Mouse (Mus musculus): ENCODE data around the gene Hist1h2bq.
"Not testable (repeated sequence)": the region's sequence is repeated elsewhere in the genome, so short reads cannot be mapped to it uniquely, and the experiment has no call there.

Hist1h2bq gene

DNA sequence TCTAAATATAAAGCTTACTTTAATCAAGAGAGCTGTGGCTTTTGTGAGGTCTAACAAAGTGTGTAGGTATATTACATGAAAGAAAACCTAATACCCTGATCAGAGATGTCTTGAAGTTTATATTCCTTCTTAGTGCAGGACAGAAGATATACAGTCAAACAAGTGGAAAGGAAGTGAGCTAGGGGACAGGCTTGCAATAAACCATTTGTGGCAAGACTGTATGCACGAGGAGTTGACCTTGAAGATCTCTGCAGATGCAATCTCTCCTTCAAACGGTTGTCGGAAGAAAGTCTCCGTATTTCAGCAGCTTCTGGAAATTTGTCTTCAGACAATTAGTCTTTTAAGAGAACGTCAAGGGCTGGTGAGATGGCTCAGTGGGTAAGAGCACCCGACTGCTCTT is 20.1 kb downstream of the Hist1h2bq start:
- in situ Hi-C loops (cut with MboI, MseI), result loop anchor here (5.0 kb wide), 1 partner anchor 43 kb away; no protein-coding TSS in a partner anchor

DNA sequence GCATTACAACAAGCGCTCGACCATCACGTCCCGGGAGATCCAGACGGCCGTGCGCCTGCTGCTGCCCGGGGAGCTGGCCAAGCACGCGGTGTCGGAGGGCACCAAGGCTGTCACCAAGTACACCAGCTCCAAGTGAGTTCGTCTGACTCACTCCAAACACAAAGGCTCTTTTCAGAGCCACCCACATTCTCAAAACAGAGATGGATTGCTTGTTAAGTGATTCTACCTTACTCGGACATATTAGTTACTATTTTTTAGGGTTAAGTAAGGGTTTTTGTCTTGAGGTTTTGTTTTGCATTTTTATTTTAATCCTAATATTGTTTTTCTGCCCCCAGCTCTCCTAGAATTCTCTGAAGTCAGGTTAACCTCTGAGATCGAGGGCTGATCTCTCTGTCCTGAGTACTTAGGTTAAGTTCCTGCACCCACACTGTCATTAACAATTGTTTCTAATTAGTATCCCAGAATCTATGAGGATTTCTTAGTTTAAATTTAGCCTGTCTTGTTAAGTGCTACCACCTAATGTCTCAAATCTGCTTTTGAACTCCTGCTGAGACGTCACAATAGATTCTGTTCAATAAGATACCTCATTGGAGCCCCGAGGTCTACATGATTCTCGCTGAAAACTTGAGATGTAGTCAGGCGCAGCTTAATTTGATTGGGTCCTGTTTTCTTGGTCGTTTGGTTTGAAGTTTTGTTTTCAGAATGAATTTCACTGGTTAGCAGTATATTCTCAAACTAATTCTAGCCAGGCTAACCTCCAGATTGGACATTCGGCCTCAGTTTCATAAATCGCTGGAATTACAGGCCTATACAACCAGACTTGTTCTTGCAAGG is 22.0 kb downstream of the Hist1h2bq start:
- in situ Hi-C loops (cut with MboI, MseI), result loop anchor here (5.0 kb wide), 1 partner anchor 41 kb away; no protein-coding TSS in a partner anchor

DNA sequence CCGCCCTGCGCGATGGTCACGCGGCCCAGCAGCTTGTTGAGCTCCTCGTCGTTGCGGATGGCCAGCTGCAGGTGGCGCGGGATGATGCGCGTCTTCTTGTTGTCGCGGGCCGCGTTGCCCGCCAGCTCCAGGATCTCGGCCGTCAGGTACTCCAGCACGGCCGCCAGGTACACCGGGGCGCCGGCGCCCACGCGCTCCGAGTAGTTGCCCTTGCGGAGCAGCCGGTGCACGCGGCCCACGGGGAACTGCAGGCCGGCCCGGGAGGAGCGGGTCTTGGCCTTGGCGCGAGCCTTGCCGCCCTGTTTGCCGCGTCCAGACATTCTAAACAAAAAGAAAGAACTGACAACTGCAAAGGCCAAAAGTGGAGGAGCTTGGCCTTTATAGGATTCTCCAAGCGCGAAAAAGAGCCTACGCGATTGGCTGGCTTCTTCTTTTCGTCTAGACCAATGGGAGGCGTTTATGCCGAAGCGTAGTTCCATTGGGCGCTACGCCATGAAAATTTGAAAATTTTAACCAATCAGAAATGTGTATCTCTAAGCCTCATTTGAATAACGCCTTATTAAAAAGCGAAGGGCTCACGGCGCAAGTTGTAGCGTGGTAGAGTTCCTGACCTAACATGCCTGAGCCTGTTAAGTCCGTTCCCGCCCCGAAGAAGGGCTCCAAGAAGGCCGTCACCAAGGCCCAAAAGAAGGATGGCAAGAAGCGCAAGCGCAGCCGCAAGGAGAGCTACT is 22.9 kb downstream of the Hist1h2bq start, which contains the start of the genes Hist1h2an and Hist1h2bp:
Gene Hist1h2an (minus strand): TSS at position 320 of the 731 bp plus-strand sequence.
Gene Hist1h2bp (plus strand): TSS at position 563 of the 731 bp plus-strand sequence.
- in situ Hi-C loops (cut with MboI, MseI), result loop anchor here (5.0 kb wide), 1 partner anchor 40 kb away; no protein-coding TSS in a partner anchor

DNA sequence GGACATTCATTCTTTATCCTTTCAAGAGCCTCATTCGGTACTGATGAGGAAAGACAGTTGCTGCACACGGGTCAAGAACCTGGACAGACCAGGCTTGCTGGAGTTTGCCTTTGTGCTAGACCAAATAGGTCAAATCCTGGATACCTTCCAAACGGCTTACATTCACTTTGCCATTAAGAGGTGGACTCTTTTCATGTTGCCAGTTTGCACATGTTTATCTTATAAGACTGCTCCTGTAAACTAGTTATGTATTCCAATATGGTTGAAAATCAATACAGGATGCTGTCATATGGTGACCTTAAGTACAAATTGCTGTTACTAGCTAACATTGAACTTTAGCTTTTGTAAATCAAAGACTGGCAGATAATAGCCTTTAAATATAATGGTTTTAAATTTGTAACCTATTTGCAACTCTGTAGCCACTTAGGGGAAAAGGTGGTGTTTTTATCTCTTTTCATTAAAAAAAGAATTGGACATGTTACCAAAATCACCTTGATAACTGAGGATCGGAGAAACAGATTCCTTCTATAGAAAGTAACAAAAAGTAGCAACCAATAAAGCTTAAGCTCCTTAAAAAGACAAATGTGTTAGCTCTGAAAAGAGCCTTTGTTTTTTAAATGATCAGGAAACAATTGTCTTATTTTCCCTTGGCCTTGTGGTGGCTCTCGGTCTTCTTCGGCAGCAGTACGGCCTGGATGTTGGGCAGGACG is 23.7 kb downstream of the Hist1h2bq start:
- in situ Hi-C loops (cut with MboI, MseI), result loop anchor here (5.0 kb wide), 1 partner anchor 39 kb away; no protein-coding TSS in a partner anchor

DNA sequence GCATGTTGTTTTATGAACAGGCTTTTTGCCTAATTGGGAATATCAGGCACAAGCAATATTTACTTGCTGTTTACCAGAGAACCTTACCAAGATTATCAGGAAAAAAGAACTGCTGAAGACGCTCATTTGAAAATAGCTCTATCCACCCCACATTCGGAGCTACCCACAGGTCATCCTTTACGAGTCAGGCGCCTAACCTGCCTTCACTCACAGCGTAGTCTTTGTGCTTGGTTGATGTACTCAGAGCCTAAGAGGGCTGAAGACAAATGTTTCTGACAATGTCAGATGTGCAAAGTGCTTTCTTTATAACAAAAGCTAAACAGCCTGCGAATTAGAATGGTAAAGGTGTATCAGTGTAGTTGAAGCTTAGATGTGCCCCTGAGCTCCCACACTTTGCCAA is 25.7 kb downstream of the Hist1h2bq start:
- in situ Hi-C loops (cut with MboI, MseI), result no loop called here

DNA sequence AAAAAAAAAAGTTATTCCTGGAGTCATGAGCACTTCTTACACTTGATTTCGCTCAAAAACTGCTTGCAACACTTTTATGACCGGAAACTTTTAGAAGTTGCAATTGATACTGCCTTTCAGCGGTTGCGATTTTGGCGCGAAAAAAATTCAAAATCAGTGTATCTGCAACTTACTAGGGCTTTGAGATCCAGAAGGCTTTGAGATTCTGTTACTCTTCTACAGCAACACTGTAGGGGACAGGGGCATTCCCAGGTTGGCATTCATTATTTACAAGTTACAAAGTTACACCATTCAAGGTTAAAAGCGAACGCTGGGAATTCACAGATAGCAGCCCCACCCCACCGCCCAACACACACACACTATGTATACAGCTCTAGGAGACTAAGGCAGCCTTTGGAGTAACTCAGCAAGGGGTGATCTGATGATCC is 26.2 kb downstream of the Hist1h2bq start:
- in situ Hi-C loops (cut with MboI, MseI), result no loop called here

DNA sequence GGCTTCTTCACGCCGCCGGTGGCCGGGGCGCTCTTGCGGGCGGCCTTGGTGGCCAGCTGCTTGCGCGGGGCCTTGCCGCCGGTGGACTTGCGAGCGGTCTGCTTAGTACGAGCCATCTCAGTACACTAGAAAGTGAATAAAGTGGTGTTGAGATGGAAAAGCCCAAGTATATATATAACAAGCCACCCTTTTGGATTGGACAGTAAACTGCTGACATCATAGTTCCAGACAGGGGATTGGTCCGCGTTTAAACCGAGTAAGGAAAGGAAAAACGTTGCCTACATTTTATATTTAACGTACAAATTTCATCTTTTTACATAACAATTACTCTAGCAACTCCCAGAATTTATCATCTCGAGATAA is 26.8 kb downstream of the Hist1h2bq start, which contains the start of gene Hist1h3i:
Gene Hist1h3i (minus strand): TSS at position 116 of the 363 bp plus-strand sequence.
- in situ Hi-C loops (cut with MboI, MseI), result no loop called here

DNA sequence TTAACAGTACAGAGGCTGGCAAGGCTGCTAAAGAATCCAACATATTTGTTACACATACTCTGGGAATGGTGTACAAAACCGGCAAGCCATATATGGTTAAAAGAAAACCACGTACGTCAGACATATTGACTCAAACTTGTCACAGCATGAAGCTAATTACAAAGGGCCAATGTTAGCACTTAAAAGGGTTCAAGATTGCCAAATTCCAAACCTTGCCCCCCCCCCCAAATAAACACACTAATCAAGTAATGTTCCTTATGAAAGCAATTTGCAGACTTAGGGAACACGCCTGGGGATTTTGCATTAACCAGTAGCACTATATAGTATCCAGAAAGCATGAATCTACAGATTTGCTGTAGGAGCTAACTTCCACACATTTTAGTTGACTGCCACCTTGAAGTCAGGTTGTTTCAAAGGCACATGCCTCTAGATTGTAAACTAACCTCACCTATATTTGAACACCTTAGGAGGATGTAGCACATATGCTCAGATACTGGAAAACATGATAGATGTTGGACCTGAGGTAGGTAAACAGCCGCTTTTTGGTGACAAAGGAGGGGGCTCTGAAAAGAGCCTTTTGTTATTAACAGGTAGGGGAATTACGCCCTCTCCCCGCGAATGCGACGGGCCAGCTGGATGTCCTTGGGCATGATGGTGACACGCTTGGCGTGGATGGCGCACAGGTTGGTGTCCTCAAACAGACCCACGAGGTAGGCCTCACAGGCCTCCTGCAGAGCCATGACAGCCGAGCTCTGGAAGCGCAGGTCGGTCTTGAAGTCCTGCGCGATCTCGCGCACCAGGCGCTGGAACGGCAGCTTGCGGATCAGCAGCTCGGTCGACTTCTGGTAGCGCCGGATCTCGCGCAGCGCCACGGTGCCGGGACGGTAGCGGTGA is 27.4 kb downstream of the Hist1h2bq start:
- in situ Hi-C loops (cut with MboI, MseI), result not testable (repeated sequence)

DNA sequence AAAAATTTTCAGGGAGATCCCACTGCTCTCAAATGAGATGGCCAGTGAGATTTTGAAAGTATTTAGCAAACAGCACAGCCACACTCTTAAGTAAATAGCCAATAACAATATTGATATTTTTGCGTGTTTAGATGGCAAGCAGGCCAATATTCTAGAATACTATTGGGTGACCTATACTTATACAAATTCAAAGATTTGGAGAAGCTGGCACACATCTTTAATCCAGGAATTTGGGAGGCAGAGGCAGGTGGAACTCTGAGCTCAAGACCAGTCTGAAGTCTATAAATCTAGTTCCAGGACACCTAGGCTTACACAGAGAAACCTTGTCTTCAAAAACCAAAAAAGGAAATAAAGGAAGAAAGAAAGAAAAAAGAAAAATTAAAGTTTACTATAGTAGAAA is 28.4 kb downstream of the Hist1h2bq start:
- in situ Hi-C loops (cut with MboI, MseI), result no loop called here

DNA sequence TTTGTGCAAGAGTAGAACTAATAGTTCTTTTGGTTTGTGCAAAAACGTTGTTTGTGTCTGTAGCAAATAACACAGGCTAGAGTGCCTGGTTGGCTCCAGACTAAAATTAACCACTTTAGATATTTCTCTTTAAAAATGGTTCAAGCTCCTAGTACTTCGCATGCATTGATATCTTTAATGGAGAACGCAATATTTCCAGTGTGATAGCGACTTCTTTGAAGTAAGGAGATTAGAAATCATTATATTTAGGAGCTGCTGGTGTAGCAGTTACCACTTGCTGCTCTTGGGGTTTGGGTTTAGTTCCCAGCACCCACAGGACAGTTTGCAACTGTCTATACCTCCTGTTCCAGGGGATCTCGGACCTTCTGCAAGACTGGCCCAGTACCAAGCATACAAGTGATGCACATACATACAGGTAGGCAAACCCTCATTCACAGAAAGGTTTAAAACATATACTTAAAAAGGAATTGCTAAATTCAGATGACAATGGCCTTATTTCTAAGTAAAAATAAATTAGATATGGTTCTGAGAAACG is 28.9 kb downstream of the Hist1h2bq start:
- in situ Hi-C loops (cut with MboI, MseI), result no loop called here

DNA sequence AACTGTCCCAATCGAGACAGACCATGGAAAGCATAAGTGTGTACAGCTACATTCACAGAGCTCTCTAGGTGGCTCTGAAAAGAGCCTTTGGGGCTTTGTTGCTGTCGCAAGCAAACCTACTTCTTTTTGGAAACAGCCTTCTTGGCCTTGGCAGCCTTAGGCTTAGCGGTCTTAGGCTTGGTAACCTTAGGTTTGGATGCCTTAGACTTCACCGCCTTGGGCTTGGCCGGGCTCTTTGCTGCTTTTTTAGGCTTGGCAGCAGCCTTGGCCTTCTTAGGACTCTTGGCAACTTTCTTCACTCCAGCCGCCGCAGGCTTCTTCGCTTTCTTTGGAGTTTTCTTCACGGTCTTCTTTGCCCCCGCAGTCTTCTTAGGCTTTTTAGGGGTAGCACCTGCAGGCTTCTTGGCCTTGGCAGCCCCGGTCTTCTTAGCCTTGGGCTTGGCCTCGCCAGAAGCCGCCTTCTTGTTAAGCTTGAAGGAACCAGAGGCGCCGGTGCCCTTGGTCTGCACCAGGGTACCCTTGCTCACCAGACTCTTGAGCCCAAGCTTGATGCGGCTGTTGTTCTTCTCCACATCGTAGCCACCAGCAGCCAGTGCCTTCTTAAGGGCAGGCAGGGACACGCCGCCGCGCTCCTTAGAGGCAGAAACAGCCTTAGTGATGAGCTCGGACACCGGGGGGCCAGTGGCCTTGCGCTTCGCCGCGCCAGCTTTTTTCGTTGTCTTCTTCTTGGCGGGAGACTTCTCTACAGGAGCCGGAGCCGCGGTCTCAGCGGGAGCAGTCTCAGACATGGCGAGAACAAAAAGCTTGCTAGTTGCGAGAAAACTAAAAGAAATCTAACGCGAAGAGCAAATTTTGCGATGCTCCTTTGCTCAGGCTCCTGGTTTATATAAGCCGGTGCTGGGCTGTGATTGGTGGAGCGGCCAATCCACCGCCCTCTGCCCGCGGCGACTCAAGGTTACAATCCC is 29.9 kb downstream of the Hist1h2bq start, which contains the start of gene Hist1h1b:
Gene Hist1h1b (minus strand): TSS at position 859 of the 965 bp plus-strand sequence.
- in situ Hi-C loops (cut with MboI, MseI), result no loop called here

DNA sequence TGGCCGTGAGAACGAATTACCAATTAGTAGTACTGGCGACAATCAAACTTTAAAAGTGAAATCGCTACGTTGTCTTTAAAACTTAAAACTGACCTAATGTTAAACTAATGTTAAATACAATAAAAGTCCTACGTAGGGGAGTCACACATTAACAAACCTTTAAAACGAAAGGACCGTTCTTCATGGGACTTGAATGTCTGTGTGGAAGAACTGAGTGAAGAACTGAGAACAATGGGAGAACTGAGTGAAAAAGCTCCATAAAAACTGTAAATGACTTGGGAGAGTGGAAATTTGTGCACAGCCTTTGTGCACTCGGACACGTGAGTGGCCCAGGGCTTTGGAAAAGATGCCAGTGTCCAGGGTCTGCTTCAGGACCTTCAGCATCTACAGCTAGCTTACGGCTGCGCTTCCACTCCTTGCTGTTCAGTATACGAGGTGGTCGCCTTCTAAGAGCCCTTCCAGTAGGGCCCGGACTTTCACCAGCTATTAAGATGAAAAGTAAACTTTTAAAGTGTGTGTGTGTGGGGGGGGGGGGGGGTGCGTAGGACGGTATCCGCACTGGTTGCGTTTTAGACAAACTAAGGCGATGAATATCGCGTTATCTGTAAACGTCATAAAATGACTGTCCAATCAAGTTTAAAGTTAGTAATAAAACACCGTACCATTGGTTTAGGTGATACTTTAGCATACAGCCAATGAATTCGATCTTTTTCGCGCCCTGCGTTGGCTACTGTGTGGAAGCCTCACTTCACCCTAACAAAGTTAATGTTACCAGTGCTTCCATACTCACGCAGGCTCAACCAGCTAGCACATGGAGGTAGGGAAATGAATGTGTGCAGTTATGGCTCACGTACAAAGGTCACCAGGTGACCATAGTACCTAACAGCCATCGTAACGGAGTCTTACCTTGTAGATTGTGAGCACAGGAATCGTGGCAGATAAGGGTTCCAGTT is 30.9 kb downstream of the Hist1h2bq start:
- in situ Hi-C loops (cut with MboI, MseI), result no loop called here
